Mouse (Mus musculus) midbrain, postnatal 0 days (tissue): ENCODE results near the gene Rap1gap. TPM values are rescaled to one million over a fixed set of nuclear protein-coding genes. Genes with fewer than 3 reads are reported as not detected.

Experiments used
- ATAC-seq: fragments of 200-750 bp; cut with Nextera tagmentation; 2 replicates; pipeline ENCODE4 v1.8.0; 2017; ENCODE audit warnings: moderate number of reproducible peaks, mild to moderate bottlenecking, moderate TSS enrichment, moderate library complexity; ENCODE audit not compliant: low FRiP score
- DNase-seq: peaks from one replicate; pipeline ENCODE4 v3.0.0-alpha.2; 2015; ENCODE audit warnings: low spot score
- H3K27ac ChIP-seq: fragments of 300-500 bp; sonication (generic); 2 replicates; pipeline ENCODE4 v1.5.1; 2014; ENCODE audit warnings: low read depth, mild to moderate bottlenecking, low read length, mixed read lengths
- H3K27me3 ChIP-seq: fragments of 300-500 bp; sonication (generic); 2 replicates; pipeline ENCODE4 v1.6.1; 2014; ENCODE audit warnings: low read length, control low read depth, mixed read lengths; ENCODE audit not compliant: insufficient read depth
- H3K36me3 ChIP-seq: fragments of 300-500 bp; sonication (generic); 2 replicates; pipeline ENCODE4 v1.6.1; 2014; ENCODE audit warnings: low read length, control low read depth, mixed read lengths; ENCODE audit not compliant: insufficient read depth
- H3K4me1 ChIP-seq: fragments of 300-500 bp; sonication (generic); 2 replicates; pipeline ENCODE4 v1.6.1; 2014; ENCODE audit warnings: mild to moderate bottlenecking, control low read depth, antibody characterized with exemption, low read length, mixed read lengths; ENCODE audit not compliant: insufficient read depth
- H3K4me2 ChIP-seq: fragments of 300-500 bp; sonication (generic); 2 replicates; pipeline ENCODE4 v1.6.1; 2014; ENCODE audit warnings: low read depth, mild to moderate bottlenecking, low read length, mixed read lengths; ENCODE audit not compliant: poor library complexity, severe bottlenecking
- H3K4me3 ChIP-seq: fragments of 300-500 bp; sonication (generic); 2 replicates; pipeline ENCODE4 v1.5.1; 2014; ENCODE audit warnings: low read depth, mild to moderate bottlenecking, low read length, moderate library complexity
- H3K9ac ChIP-seq: fragments of 300-500 bp; sonication (generic); replicated peaks from 2 replicates; pipeline ENCODE4 v1.6.1; 2014; ENCODE audit warnings: mild to moderate bottlenecking, low read length, moderate library complexity, mixed read lengths; ENCODE audit not compliant: poor library complexity, severe bottlenecking
- H3K9me3 ChIP-seq: fragments of 300-500 bp; sonication (generic); 2 replicates; pipeline ENCODE4 v1.6.1; 2016; ENCODE audit warnings: low read length, control low read depth
- CTCF ChIP-seq: IDR thresholded peaks from 2 replicates; pipeline ENCODE4 v1.5.1; 2016; ENCODE audit warnings: antibody characterized with exemption, mild to moderate bottlenecking
- WGBS: fragments of 180-500 bp; shearing (Covaris S2); extraction: QIAGEN DNeasy Blood & Tissue Kit; methylation state at CpG from one replicate; pipeline ENCODE4 v1.1.7; 2014; 5-methylcytosine and 5-hydroxymethylcytosine counted together
- polyA plus RNA-seq: library from polyadenylated mRNA; unstranded; fragments of >200 nt; fragmentation: Nextera tagmentation; extraction: Ambion mirVana; gene quantifications from 2 replicates; pipeline ENCODE4 v1.2.1, GENCODE M21; 2015
- total RNA-seq: library from RNA; depleted of rRNA; stranded (reverse); fragments of >200 nt; gene quantifications from 2 replicates; pipeline ENCODE4 v1.2.3, GENCODE M21; 2014

Gene Rap1gap
- total and polyA plus RNA-seq, 2 experiments from 2014 or later, result 115 to 270 TPM

DNA sequence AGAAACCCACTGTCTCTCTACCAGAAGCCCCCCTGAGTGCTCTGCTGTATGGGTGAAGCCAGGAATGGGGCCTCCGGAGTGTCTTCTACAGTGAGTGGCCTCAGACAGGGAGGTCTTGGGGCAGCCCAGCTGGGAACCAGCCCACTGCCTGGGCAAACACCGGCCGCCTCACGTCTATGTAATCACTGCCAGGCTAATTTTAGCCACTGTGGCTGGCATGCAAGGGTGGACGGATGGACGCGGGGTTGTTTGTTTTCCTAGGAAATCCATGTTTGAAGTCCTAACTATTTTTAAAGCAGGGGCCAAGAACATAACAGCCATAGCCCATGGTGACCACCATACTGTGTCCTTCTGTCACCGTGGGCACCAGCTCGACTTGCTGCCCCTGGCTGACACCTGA is 85.6 kb downstream of the Rap1gap start:
- Histone ChIP-seq H3K9me3 (no peaks in the 10 kb centered on the region), H3K36me3 (no peaks in the 10 kb centered on the region), H3K4me2 (no peak overlapping the region), H3K4me1 (no peaks in the 10 kb centered on the region), H3K9ac (no peak overlapping the region), H3K27me3 (no peaks in the 10 kb centered on the region), H3K4me3 (no peak overlapping the region), H3K27ac (no peak overlapping the region)
- 79% methylated on average over 9 of the region's 9 CpGs for WGBS
- TF ChIP-seq CTCF, result no peak
- no peak for DNase-seq
- ATAC-seq, result no peak

DNA sequence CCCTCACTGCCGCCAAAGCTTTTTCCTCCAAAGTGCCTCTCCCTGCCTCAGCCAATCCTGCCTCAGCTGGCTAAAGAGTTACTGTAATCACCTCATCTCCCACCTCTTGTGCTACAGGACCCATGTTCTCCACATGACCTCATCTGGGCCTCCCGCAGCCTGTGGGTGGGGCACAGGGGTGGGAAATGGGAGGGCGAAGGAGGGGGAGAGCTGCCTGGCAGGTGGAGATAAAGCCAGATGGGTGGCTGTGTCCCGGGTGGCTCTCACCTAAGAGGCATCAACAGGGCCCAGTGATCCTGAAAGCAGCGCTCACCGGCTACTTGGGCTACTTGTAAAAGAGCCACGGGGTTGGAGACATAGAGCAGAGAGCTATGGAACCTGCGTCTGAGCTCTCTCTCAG is 86.8 kb downstream of the Rap1gap start:
- no peak for ATAC-seq
- 85% methylated on average over 8 of the region's 8 CpGs for WGBS
- H3K27ac ChIP-seq, result no peak overlapping the region
- no peak for TF ChIP-seq CTCF
- DNase-seq, result no peak
- H3K27me3 ChIP-seq, result no peaks in the 10 kb centered on the region
- H3K9me3 ChIP-seq, result no peaks in the 10 kb centered on the region
- H3K36me3 ChIP-seq, result no peaks in the 10 kb centered on the region
- no peak overlapping the region for H3K4me3 ChIP-seq
- no peak overlapping the region for H3K4me2 ChIP-seq
- no peak overlapping the region for H3K9ac ChIP-seq
- no peaks in the 10 kb centered on the region for H3K4me1 ChIP-seq

DNA sequence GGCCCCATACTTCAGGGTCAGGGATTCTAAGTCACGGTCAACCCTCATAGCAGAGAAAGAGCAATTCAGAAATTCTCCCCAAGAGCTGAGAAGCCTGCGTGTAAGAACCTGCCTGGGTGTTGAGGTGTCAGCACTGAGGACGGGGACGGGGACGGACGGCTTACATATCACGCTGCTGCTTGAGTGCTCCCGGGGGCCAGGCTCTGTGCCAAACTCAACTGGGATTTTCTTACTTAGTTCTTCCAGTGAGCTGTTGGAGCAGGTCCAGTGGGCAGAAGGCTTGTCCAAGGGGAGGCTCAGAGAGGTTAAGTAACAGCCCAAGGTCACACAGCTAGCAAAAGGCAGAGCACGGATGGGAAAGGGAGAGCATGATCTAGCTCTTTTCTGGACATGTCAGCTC is 87.2 kb downstream of the Rap1gap start:
- WGBS, result 69% methylated on average over 9 of the region's 9 CpGs

DNA sequence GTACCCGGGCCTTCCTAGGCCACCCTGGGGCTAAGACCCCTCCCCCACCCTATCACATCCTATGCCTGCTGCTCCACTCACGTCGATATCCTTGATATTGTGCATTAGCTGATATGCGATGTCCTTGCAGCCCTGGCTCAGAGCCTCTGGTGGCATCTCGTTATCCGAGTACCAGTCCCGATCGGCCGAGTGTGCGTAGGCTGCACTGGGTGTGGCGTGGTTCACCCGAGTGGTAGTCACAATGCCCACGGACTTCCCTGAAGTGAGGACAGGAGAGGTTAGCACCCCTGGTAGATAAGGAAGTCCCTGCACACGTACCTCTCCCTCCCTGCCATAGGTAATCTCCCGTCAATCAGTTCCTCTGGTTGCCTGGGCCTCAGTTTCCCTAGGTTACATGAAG is 87.9 kb downstream of the Rap1gap start:
- Histone ChIP-seq H3K9me3 (no peaks in the 10 kb centered on the region), H3K27ac (no peak overlapping the region), H3K4me1 (no peaks in the 10 kb centered on the region), H3K4me3 (no peak overlapping the region), H3K4me2 (no peak overlapping the region), H3K27me3 (no peaks in the 10 kb centered on the region), H3K36me3 (no peaks in the 10 kb centered on the region), H3K9ac (no peak overlapping the region)
- WGBS, result 76% methylated on average over 15 of the region's 15 CpGs
- no peak for ATAC-seq
- DNase-seq, result no peak
- TF ChIP-seq CTCF, result no peak

More for the DNA sequence above, 87.2 kb downstream of the Rap1gap start:
- H3K4me1 ChIP-seq, result no peaks in the 10 kb centered on the region
- H3K9me3 ChIP-seq, result no peaks in the 10 kb centered on the region
- TF ChIP-seq CTCF, result no peak
- no peaks in the 10 kb centered on the region for H3K27me3 ChIP-seq
- DNase-seq (no peak), ATAC-seq (no peak)
- no peak overlapping the region for H3K27ac ChIP-seq
- no peak overlapping the region for H3K9ac ChIP-seq
- H3K4me2 ChIP-seq, result no peak overlapping the region
- H3K4me3 ChIP-seq, result no peak overlapping the region
- H3K36me3 ChIP-seq, result no peaks in the 10 kb centered on the region

DNA sequence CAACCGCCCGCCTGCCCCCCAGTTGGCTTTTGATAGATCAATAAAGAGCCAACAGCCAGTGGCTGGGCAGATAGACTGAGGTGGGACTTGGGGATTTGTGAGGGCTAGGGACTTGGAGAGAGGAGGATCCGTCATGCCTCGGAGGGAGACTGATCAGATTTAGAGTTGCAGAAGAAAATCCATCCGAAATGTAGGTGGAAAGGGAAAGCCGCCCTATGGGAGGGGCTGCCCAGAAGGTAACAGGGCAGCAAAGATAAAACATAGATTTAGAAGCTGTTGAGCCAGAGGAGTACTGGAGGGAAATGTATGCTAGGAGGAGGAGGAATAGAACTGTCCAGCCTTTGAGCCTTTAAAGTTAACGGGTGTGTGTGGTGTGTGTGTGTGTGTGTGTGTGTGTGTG is 88.7 kb downstream of the Rap1gap start:
- Histone ChIP-seq H3K4me2 (no peak overlapping the region), H3K27ac (no peak overlapping the region), H3K4me1 (no peaks in the 10 kb centered on the region), H3K9me3 (no peaks in the 10 kb centered on the region), H3K27me3 (no peaks in the 10 kb centered on the region), H3K4me3 (no peak overlapping the region), H3K36me3 (no peaks in the 10 kb centered on the region), H3K9ac (no peak overlapping the region)
- TF ChIP-seq CTCF, result no peak
- WGBS, result 60% methylated on average over 6 of the region's 7 CpGs
- DNase-seq (no peak), ATAC-seq (no peak)

DNA sequence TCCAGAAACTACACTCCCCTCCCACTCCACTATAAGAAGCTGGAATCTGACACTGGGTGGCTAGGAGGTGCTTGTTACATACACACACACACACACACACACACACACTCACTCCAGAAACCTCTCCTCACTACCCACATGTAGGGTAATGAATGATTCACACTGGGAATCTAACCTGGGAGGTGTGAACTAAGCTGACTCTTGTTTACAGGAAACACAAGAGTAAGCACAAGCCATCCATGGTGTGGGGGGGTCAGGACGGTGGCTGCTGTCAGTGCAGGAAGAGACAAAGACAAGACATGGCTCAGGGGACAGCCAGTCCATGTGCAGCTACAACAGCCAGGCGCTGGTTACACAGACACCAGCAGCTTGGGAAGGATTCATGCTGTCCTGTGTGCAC is 89.9 kb downstream of the Rap1gap start:
- Histone ChIP-seq H3K27ac (no peak overlapping the region), H3K4me3 (no peak overlapping the region), H3K9ac (no peak overlapping the region), H3K36me3 (no peaks in the 10 kb centered on the region), H3K27me3 (no peaks in the 10 kb centered on the region), H3K4me2 (no peak overlapping the region), H3K9me3 (no peaks in the 10 kb centered on the region), H3K4me1 (no peaks in the 10 kb centered on the region)
- ATAC-seq, result no peak
- no peak for TF ChIP-seq CTCF
- 72% methylated on average over 2 of the region's 2 CpGs for WGBS
- DNase-seq, result no peak

DNA sequence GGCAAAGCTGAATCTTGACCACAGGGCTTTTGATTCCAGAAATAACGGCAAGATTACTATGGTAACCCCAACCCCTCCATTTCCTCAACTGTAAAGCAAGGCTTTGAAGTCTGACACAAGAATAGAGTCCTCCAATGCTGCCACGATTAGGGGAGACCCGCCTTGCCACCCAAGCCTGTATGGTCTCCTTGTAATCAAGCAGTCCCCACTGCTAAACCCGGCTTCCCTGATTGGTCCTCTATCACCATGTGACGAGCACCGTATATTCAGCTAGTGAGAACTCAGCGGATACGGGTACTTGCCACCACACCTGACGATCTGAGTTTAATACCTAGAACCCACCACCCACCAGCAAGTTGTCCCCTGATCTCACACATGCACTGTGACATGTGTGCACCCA is 98.4 kb downstream of the Rap1gap start:
- no peak for DNase-seq
- no peaks in the 10 kb centered on the region for H3K9me3 ChIP-seq
- WGBS, result 66% methylated on average over 9 of the region's 9 CpGs
- H3K9ac ChIP-seq, result no peak overlapping the region
- no peaks in the 10 kb centered on the region for H3K36me3 ChIP-seq
- H3K27me3 ChIP-seq, result no peaks in the 10 kb centered on the region
- H3K4me2 ChIP-seq, result no peak overlapping the region
- ATAC-seq, result no peak
- H3K27ac ChIP-seq, result no peak overlapping the region
- no peak for TF ChIP-seq CTCF
- H3K4me1 ChIP-seq, result no peaks in the 10 kb centered on the region
- no peak overlapping the region for H3K4me3 ChIP-seq
